Mouse (Mus musculus) myocyte (in vitro differentiated cells): ENCODE results near the gene Osm.

ENCODE experiments used
- CEBPB ChIP-seq: IDR thresholded peaks from 2 replicates; pipeline ENCODE4 v1.6.1; 2011; ENCODE audit warnings: mild to moderate bottlenecking, moderate library complexity; ENCODE audit not compliant: poor library complexity, insufficient read depth, severe bottlenecking
- E2F4 ChIP-seq: IDR thresholded peaks from one replicate; pipeline ENCODE4 v1.6.1; 2011; ENCODE audit warnings: mild to moderate bottlenecking, control low read depth, moderate library complexity; ENCODE audit not compliant: insufficient read depth
- MAX ChIP-seq: IDR thresholded peaks from one replicate; pipeline ENCODE4 v1.6.1; 2011; ENCODE audit warnings: low read depth, mild to moderate bottlenecking, control low read depth
- MYOD1 ChIP-seq, 3 experiments: IDR thresholded peaks; one replicate each; pipeline ENCODE4 v1.6.1; 2011; ENCODE audit warnings: control low read depth in 2 of 3, low read depth in 2 of 3, mild to moderate bottlenecking in 2 of 3, moderate library complexity in 1 of 3; ENCODE audit not compliant: insufficient read length in 2 of 3, control insufficient read depth in 1 of 3
- MYOG ChIP-seq, 3 experiments: IDR thresholded peaks; one replicate each; pipeline ENCODE4 v1.6.1; 2011; ENCODE audit warnings: control low read depth in 2 of 3, low read depth in 2 of 3, mild to moderate bottlenecking in 2 of 3; ENCODE audit not compliant: insufficient read length in 2 of 3, control insufficient read depth in 1 of 3, insufficient read depth in 1 of 3
- POLR2A ChIP-seq: IDR thresholded peaks from one replicate; pipeline ENCODE4 v1.6.1; 2011; ENCODE audit warnings: low read depth, mild to moderate bottlenecking, control low read depth, moderate library complexity; ENCODE audit not compliant: insufficient read length
- POLR2AphosphoS2 ChIP-seq: IDR thresholded peaks from one replicate; pipeline ENCODE4 v1.6.1; 2011; ENCODE audit warnings: low read depth, control low read depth; ENCODE audit not compliant: insufficient read length
- REST ChIP-seq: IDR thresholded peaks from one replicate; pipeline ENCODE4 v1.6.1; 2011; ENCODE audit warnings: mild to moderate bottlenecking, control low read depth, moderate library complexity; ENCODE audit not compliant: insufficient read depth, insufficient read length
- SRF ChIP-seq: IDR thresholded peaks from one replicate; pipeline ENCODE4 v1.6.1; 2011; ENCODE audit warnings: low read depth; ENCODE audit not compliant: control insufficient read depth, insufficient read length
- TCF12 ChIP-seq: IDR thresholded peaks from one replicate; pipeline ENCODE4 v1.6.1; 2011; ENCODE audit warnings: mild to moderate bottlenecking, control low read depth; ENCODE audit not compliant: poor library complexity, insufficient read depth, severe bottlenecking
- TCF3 ChIP-seq: IDR thresholded peaks from one replicate; pipeline ENCODE4 v1.6.1; 2011; ENCODE audit warnings: low read depth, control low read depth; ENCODE audit not compliant: insufficient read length
- USF1 ChIP-seq: IDR thresholded peaks from one replicate; pipeline ENCODE4 v1.6.1; 2011; ENCODE audit warnings: low read depth, mild to moderate bottlenecking, control low read depth, moderate library complexity

DNA sequence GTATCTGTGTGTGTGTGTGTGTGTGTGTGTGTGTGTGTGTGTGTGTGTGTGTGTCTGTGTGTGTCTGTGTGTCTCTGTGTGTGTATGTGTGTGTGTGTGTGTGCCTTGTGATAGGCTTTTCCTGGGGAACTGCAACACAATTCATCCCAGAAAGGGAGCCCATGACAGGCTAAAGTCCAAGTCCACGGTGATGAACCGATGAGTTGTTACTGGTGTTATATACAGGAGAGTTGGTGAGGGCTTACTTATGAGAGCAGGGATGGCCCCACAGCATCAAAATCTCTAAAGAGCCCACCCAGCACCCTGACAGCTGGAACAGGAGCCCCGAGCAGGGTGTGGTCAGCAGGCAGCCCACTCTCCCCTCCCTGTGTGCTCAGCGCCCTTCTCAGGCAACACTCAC is 5.0 kb downstream of the Osm start:
- TF ChIP-seq POLR2A (no peak), TCF12 (no peak), SRF (no peak), POLR2AphosphoS2 (no peak), MYOD1 (IDR thresholded peaks at IDR 0.05; ENCODE audit: control insufficient read depth in 1 of 3, insufficient read length in 2 of 3, low read depth in 2 of 3) (no peak), REST (no peak), USF1 (no peak), MAX (no peak), TCF3 (no peak), E2F4 (no peak), CEBPB (no peak), MYOG (IDR thresholded peaks at IDR 0.05; ENCODE audit: control insufficient read depth in 1 of 3, insufficient read depth in 1 of 3, insufficient read length in 2 of 3, low read depth in 2 of 3) (no peak)
